Mouse (Mus musculus): ENCODE measurements around the gene Gria3. TPM values are rescaled to one million over a fixed set of nuclear protein-coding genes. Genes with fewer than 3 reads are reported as not detected.

The Gria3 gene
- 0.02 TPM in 1 of 2 replicates, not detected in the other for polyA plus RNA-seq (2012)

GRCm38 (mm10) chrX:41400058-41400904 is at the start of gene Gria3:
Gene Gria3, plus strand, starts transcription at chrX:41400854.
- Histone ChIP-seq H3K27me3 (ENCODE audit: control insufficient read depth) (peaks cover 41% of the 10 kb centered on the region), H3K4me1 (ENCODE audit: control insufficient read depth) (no peaks in the 10 kb centered on the region), H3K36me3 (ENCODE audit: control insufficient read depth) (no peaks in the 10 kb centered on the region), H3K9me3 (ENCODE audit: control insufficient read depth, low read length) (no peaks in the 10 kb centered on the region; the same call in 1 of the 2 replicates), H3K4me3 (replicated peaks) (peak within 1 kb of the TSS; percentile 14)
- TF ChIP-seq GATA1 (IDR thresholded peaks at IDR 0.05; ENCODE audit: low read length) (no peak), TAL1 (IDR thresholded peaks at IDR 0.05; ENCODE audit: low read length) (no peak)

- Histone ChIP-seq H3K36me3 (ENCODE audit: control insufficient read depth) (no peaks in the 10 kb centered on the region), H3K27me3 (ENCODE audit: control insufficient read depth) (no peaks in the 10 kb centered on the region), H3K4me1 (ENCODE audit: control insufficient read depth) (no peaks in the 10 kb centered on the region), H3K4me3 (replicated peaks) (no peak overlapping the region), H3K9me3 (ENCODE audit: control insufficient read depth, low read length) (no peaks in the 10 kb centered on the region)
- no peak for TF ChIP-seq TAL1 (IDR thresholded peaks at IDR 0.05; ENCODE audit: low read length)
- TF ChIP-seq GATA1 (IDR thresholded peaks at IDR 0.05; ENCODE audit: low read length), result no peak
Observed at GRCm38 (mm10) chrX:41387086-41387485, 13.6 kb upstream of the Gria3 start.

- Histone ChIP-seq H3K4me3 (replicated peaks) (no peak overlapping the region), H3K9me3 (ENCODE audit: control insufficient read depth, low read length) (no peaks in the 10 kb centered on the region), H3K36me3 (ENCODE audit: control insufficient read depth) (no peaks in the 10 kb centered on the region), H3K27me3 (ENCODE audit: control insufficient read depth) (no peaks in the 10 kb centered on the region), H3K4me1 (ENCODE audit: control insufficient read depth) (no peaks in the 10 kb centered on the region)
- TF ChIP-seq TAL1 (IDR thresholded peaks at IDR 0.05; ENCODE audit: low read length) (no peak), GATA1 (IDR thresholded peaks at IDR 0.05; ENCODE audit: low read length) (no peak)
Observed at GRCm38 (mm10) chrX:41389079-41389478, 11.6 kb upstream of the Gria3 start.

DNA sequence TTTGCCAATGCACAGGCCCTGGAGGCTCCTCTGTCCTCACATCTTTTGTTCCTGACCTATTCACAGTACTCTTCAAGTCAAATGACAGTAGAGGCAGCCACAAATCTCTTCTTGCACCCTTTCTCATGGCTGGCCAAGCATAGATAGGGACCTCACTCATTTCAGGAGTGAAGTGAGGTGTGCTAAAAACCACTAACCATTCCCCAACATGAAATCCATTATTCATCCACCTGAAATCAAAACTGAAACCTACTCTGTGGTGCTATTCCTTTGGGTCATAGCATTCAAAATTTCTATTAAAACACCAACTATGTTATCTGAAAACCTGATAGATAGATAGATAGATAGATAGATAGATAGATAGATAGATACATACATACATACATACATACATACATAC is 2.2 kb upstream of the Gria3 start:
- H3K4me1 ChIP-seq (ENCODE audit: control insufficient read depth), result no peaks in the 10 kb centered on the region
- no peaks in the 10 kb centered on the region; the same call in 1 of the 2 replicates for H3K9me3 ChIP-seq (ENCODE audit: control insufficient read depth, low read length)
- TF ChIP-seq GATA1 (IDR thresholded peaks at IDR 0.05; ENCODE audit: low read length), result no peak
- no peak for TF ChIP-seq TAL1 (IDR thresholded peaks at IDR 0.05; ENCODE audit: low read length)
- peaks cover 37% of the 10 kb centered on the region for H3K27me3 ChIP-seq (ENCODE audit: control insufficient read depth)
- H3K4me3 ChIP-seq (replicated peaks), result no peak overlapping the region
- H3K36me3 ChIP-seq (ENCODE audit: control insufficient read depth), result no peaks in the 10 kb centered on the region

GRCm38 (mm10) chrX:41401186-41401585 is 532 bp downstream of the Gria3 start:
- peaks cover 41% of the 10 kb centered on the region for H3K27me3 ChIP-seq (ENCODE audit: control insufficient read depth)
- H3K4me1 ChIP-seq (ENCODE audit: control insufficient read depth), result no peaks in the 10 kb centered on the region
- TF ChIP-seq TAL1 (IDR thresholded peaks at IDR 0.05; ENCODE audit: low read length), result no peak
- no peak for TF ChIP-seq GATA1 (IDR thresholded peaks at IDR 0.05; ENCODE audit: low read length)
- H3K9me3 ChIP-seq (ENCODE audit: control insufficient read depth, low read length), result no peaks in the 10 kb centered on the region; the same call in 1 of the 2 replicates
- H3K4me3 ChIP-seq (replicated peaks), result peak overlapping the region; percentile 14
- no peaks in the 10 kb centered on the region for H3K36me3 ChIP-seq (ENCODE audit: control insufficient read depth)

DNA sequence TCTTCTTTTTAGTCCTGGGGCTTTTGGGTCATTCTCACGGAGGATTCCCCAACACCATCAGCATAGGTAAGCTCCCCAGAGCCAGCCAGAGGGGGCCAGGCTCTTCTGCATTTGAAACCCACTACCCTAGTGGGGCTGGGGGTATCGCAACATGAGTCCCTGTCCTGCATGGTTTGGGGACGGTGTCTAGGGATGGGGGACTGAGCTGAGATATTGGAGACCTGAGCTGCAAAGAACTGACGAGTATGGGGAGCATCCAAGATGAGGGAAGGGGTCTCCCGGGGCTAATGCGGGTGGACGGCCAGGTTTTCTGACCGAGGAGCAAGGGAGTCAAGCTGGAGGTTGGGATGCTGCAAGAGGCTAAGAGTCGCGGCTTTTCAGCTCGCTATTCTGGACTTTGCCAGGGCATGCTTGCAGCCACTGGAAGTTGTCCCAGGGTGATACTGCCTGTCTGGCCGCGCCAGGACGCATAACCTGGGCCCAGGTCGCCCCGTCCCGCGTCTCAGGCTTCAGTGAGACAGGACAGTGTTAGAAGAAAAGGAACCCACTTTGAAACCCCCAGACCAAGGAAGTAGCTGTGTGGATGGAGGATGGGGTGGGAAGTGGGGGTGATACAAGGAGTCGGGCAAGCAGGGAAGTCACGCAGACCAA is 1.1 kb downstream of the Gria3 start:
- TF ChIP-seq GATA1 (IDR thresholded peaks at IDR 0.05; ENCODE audit: low read length), result no peak
- no peak for TF ChIP-seq TAL1 (IDR thresholded peaks at IDR 0.05; ENCODE audit: low read length)
- no peaks in the 10 kb centered on the region for H3K4me1 ChIP-seq (ENCODE audit: control insufficient read depth)
- peak overlapping the region; percentile 14 for H3K4me3 ChIP-seq (replicated peaks)
- no peaks in the 10 kb centered on the region for H3K36me3 ChIP-seq (ENCODE audit: control insufficient read depth)
- H3K27me3 ChIP-seq (ENCODE audit: control insufficient read depth), result peaks cover 41% of the 10 kb centered on the region
- H3K9me3 ChIP-seq (ENCODE audit: control insufficient read depth, low read length), result no peaks in the 10 kb centered on the region; the same call in 1 of the 2 replicates

GRCm38 (mm10) chrX:41402656-41403055 is 2.0 kb downstream of the Gria3 start:
- no peaks in the 10 kb centered on the region for H3K4me1 ChIP-seq (ENCODE audit: control insufficient read depth)
- TF ChIP-seq GATA1 (IDR thresholded peaks at IDR 0.05; ENCODE audit: low read length), result no peak
- no peak for TF ChIP-seq TAL1 (IDR thresholded peaks at IDR 0.05; ENCODE audit: low read length)
- peaks cover 41% of the 10 kb centered on the region for H3K27me3 ChIP-seq (ENCODE audit: control insufficient read depth)
- no peaks in the 10 kb centered on the region for H3K36me3 ChIP-seq (ENCODE audit: control insufficient read depth)
- H3K4me3 ChIP-seq (replicated peaks), result no peak overlapping the region
- no peaks in the 10 kb centered on the region; the same call in 1 of the 2 replicates for H3K9me3 ChIP-seq (ENCODE audit: control insufficient read depth, low read length)

DNA sequence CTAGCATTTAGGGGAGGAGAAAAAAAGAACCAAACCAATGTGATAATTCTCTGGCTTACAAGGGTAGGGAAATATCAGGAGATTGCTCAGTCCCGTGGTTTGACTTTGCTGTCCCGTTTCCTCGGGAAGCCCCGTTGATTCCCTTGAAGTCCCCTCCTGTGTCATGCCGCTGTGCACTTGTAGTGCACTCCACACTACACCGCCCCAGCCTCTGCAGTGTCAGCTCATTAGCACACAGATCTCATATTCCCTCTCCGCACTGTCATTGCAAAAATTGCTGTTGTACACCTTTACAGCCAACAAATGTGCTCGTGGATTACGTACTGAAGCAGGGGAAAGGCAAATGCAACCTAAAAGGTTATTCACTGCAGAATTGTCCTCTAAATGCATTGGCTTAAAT is 5.6 kb downstream of the Gria3 start:
- no peaks in the 10 kb centered on the region for H3K4me1 ChIP-seq (ENCODE audit: control insufficient read depth)
- H3K9me3 ChIP-seq (ENCODE audit: control insufficient read depth, low read length), result no peaks in the 10 kb centered on the region; the same call in 1 of the 2 replicates
- no peak overlapping the region for H3K4me3 ChIP-seq (replicated peaks)
- H3K27me3 ChIP-seq (ENCODE audit: control insufficient read depth), result peaks cover 26% of the 10 kb centered on the region
- H3K36me3 ChIP-seq (ENCODE audit: control insufficient read depth), result no peaks in the 10 kb centered on the region
- TF ChIP-seq TAL1 (IDR thresholded peaks at IDR 0.05; ENCODE audit: low read length) (no peak), GATA1 (IDR thresholded peaks at IDR 0.05; ENCODE audit: low read length) (no peak)

DNA sequence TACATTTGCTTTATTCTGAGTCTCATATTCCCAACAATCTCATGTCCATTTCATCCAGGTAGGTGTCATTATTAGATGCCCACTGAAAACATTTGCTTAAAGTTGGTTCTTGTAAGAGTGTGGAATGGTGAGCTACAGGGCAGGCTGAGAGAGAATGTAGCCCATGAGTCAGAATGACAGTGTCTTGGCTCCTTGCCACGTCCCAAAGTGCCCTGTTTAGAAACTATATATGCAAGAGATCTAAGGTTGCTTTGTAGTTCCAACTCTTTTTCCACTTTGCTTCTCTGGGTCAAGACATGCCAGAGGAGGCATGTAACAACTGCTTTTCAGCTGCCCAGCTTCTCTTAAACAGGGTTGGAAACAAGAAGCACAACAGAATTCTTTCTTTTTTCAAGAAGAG is 9.1 kb downstream of the Gria3 start:
- no peak for TF ChIP-seq GATA1 (IDR thresholded peaks at IDR 0.05; ENCODE audit: low read length)
- no peak for TF ChIP-seq TAL1 (IDR thresholded peaks at IDR 0.05; ENCODE audit: low read length)
- H3K27me3 ChIP-seq (ENCODE audit: control insufficient read depth), result peaks cover 2% of the 10 kb centered on the region; the same call in 1 of the 2 replicates
- no peaks in the 10 kb centered on the region for H3K4me1 ChIP-seq (ENCODE audit: control insufficient read depth)
- H3K36me3 ChIP-seq (ENCODE audit: control insufficient read depth), result no peaks in the 10 kb centered on the region
- no peak overlapping the region for H3K4me3 ChIP-seq (replicated peaks)
- no peaks in the 10 kb centered on the region for H3K9me3 ChIP-seq (ENCODE audit: control insufficient read depth, low read length)
